Mouse (Mus musculus): ENCODE results near the gene Ablim1. TPM values are rescaled to one million over a fixed set of nuclear protein-coding genes. Genes with fewer than 3 reads are reported as not detected.

Gene Ablim1
- total and polyA plus RNA-seq, 2 experiments from 2014 or later, result 47.8 to 76.9 TPM

GRCm38 (mm10) chr19:56994653-56995052, 320.1 kb downstream of the Ablim1 start:
- Histone ChIP-seq H3K4me1 (ENCODE audit: insufficient read depth) (peaks cover 6% of the 10 kb centered on the region; the same call in 1 of the 2 replicates), H3K27me3 (ENCODE audit: insufficient read depth, low read length) (no peaks in the 10 kb centered on the region), H3K9me3 (ENCODE audit: low read length) (no peaks in the 10 kb centered on the region), H3K27ac (ENCODE audit: low read depth, low read length) (no peak overlapping the region), H3K9ac (no peak overlapping the region), H3K4me2 (ENCODE audit: low read depth) (no peak overlapping the region), H3K4me3 (ENCODE audit: low read depth, low read length) (no peak overlapping the region), H3K36me3 (ENCODE audit: insufficient read depth) (no peaks in the 10 kb centered on the region)
- TF ChIP-seq CTCF (IDR thresholded peaks at IDR 0.05; ENCODE audit: low read depth), result no peak
- DNase-seq, result no peak
- 71% methylated on average over 4 of the region's 4 CpGs for WGBS
- ATAC-seq, result no peak

DNA sequence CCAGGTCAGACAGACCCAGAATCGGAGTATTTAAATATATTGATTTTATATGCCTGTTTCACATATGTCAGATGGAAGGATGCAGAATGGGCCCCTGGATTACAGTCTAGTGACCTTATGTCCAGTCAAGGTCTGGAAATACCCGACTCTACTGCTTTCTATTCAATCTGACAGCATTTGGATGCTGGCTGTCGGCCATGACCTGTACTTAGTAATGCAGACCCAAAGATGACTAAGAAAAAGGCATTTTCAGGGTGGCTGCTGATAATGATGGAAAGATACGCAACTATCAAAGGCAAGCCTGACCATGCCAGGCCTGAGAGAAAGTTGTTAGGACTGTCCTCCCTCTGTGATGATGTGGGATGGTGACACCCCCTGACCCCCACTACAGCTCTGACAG, 321.0 kb downstream of the Ablim1 start:
- Histone ChIP-seq H3K4me3 (ENCODE audit: low read depth, low read length) (no peak overlapping the region), H3K9me3 (ENCODE audit: low read length) (no peaks in the 10 kb centered on the region), H3K27ac (ENCODE audit: low read depth, low read length) (no peak overlapping the region), H3K4me2 (ENCODE audit: low read depth) (no peak overlapping the region), H3K9ac (no peak overlapping the region), H3K4me1 (ENCODE audit: insufficient read depth) (peaks cover 6% of the 10 kb centered on the region; the same call in 1 of the 2 replicates), H3K27me3 (ENCODE audit: insufficient read depth, low read length) (no peaks in the 10 kb centered on the region), H3K36me3 (ENCODE audit: insufficient read depth) (no peaks in the 10 kb centered on the region)
- ATAC-seq (no peak), DNase-seq (no peak)
- 79% methylated on average over 4 of the region's 4 CpGs for WGBS
- TF ChIP-seq CTCF (IDR thresholded peaks at IDR 0.05; ENCODE audit: low read depth), result no peak

DNA sequence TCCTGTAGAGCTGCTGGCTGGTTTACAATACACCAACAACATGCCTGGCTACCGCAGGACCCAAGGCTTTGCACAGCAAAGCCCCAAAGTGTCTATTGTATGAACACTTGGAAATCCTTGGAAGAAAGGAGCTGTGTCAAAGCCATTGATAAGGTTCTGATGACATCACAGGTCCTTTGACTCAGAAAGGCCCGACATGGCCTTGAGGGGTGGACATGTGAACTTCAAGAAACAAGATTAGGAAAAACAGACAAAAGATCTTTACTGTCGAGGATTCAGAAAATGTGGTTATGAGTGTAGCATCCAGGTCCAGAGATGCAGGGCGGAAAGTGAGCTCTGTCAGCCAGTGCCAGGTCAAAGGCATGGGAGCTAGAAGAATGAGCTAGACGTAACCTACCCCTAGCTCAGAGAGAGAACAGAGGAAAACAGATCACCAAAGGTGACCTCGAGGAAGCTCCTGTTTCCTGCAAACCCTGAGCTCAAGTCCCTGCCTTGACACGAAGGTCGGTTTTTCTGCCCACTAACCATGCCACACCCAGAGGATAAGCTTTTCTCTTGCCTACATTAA, 321.7 kb downstream of the Ablim1 start:
- DNase-seq (no peak), ATAC-seq (no peak)
- H3K4me3 ChIP-seq (ENCODE audit: low read depth, low read length), result no peak overlapping the region
- TF ChIP-seq CTCF (IDR thresholded peaks at IDR 0.05; ENCODE audit: low read depth), result no peak
- no peaks in the 10 kb centered on the region for H3K36me3 ChIP-seq (ENCODE audit: insufficient read depth)
- no peak overlapping the region for H3K27ac ChIP-seq (ENCODE audit: low read depth, low read length)
- H3K9me3 ChIP-seq (ENCODE audit: low read length), result no peaks in the 10 kb centered on the region
- peaks cover 6% of the 10 kb centered on the region; the same call in 1 of the 2 replicates for H3K4me1 ChIP-seq (ENCODE audit: insufficient read depth)
- WGBS, result 70% methylated on average over 8 of the region's 8 CpGs
- H3K9ac ChIP-seq, result no peak overlapping the region
- H3K4me2 ChIP-seq (ENCODE audit: low read depth), result no peak overlapping the region
- H3K27me3 ChIP-seq (ENCODE audit: insufficient read depth, low read length), result no peaks in the 10 kb centered on the region

DNA sequence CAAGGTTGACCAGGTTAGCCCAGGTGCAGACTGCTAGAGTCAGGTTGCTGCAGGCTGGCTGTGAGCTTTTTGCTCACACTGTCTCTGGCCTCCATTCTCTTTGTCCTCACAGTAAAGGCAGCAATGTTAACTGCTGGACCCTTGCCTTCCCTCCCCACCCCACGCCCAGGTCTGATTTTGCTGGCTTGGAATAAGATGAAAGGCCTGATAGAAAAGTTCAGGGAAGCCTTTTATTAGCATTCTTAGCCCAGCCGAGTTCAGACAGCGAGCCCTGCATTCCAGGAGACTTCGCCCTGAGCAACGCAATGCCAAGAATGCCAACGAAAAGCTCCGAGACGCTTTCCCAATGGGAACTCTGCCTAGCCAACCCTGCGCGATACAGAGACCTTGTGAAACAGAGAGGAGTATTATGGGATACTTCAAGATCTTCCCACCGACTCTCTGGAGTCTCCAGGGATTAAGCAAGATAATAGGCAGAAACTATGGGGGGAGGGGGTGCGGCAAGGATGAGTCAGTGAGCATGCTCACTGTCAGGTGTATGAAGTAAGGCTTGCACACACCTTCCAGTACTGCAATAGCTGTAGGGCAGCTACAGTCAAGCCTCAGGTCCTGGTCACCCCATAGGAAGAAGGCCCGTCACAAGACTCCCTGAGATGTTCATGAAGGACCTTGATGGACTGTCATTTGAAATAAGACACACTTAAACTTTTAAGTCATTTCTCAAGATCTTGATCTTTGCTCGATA, 324.2 kb downstream of the Ablim1 start:
- Histone ChIP-seq H3K27ac (ENCODE audit: low read depth, low read length) (no peak overlapping the region), H3K9ac (no peak overlapping the region), H3K4me1 (ENCODE audit: insufficient read depth) (no peaks in the 10 kb centered on the region), H3K9me3 (ENCODE audit: low read length) (no peaks in the 10 kb centered on the region), H3K36me3 (ENCODE audit: insufficient read depth) (no peaks in the 10 kb centered on the region), H3K27me3 (ENCODE audit: insufficient read depth, low read length) (no peaks in the 10 kb centered on the region), H3K4me2 (ENCODE audit: low read depth) (no peak overlapping the region), H3K4me3 (ENCODE audit: low read depth, low read length) (no peak overlapping the region)
- peak; percentile 78 for ATAC-seq
- no peak for TF ChIP-seq CTCF (IDR thresholded peaks at IDR 0.05; ENCODE audit: low read depth)
- WGBS, result 22% methylated on average over 14 of the region's 14 CpGs
- peak; percentile 43 for DNase-seq

DNA sequence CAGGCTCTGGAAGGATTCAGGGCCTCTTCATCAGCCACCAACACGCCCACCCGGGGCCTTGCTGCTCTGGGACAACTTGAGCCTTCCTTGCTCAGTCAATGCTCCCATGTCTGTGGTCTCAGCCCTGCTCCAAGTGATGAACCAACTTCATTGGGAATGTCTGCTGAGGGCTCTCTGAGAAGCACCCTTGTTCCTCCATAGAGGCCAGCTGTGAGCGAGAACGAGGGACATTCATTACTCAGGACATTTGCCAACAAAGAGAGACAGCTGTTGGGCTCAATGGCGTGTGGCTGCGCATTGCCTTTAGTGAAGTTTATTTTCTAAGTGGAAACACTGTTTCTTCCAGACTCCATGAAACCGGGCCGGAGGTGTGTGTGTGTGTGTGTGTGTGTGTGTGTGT, 325.5 kb downstream of the Ablim1 start:
- H3K4me3 ChIP-seq (ENCODE audit: low read depth, low read length), result no peak overlapping the region
- H3K9ac ChIP-seq, result no peak overlapping the region
- no peaks in the 10 kb centered on the region for H3K4me1 ChIP-seq (ENCODE audit: insufficient read depth)
- no peak for DNase-seq
- H3K27me3 ChIP-seq (ENCODE audit: insufficient read depth, low read length), result no peaks in the 10 kb centered on the region
- ATAC-seq, result no peak
- no peak overlapping the region for H3K4me2 ChIP-seq (ENCODE audit: low read depth)
- WGBS, result 80% methylated on average over 8 of the region's 8 CpGs
- no peaks in the 10 kb centered on the region for H3K36me3 ChIP-seq (ENCODE audit: insufficient read depth)
- no peak for TF ChIP-seq CTCF (IDR thresholded peaks at IDR 0.05; ENCODE audit: low read depth)
- H3K9me3 ChIP-seq (ENCODE audit: low read length), result no peaks in the 10 kb centered on the region
- H3K27ac ChIP-seq (ENCODE audit: low read depth, low read length), result no peak overlapping the region

GRCm38 (mm10) chr19:56984229-56984628, 330.5 kb downstream of the Ablim1 start:
- Histone ChIP-seq H3K9me3 (ENCODE audit: low read length) (no peaks in the 10 kb centered on the region), H3K4me3 (ENCODE audit: low read depth, low read length) (no peak overlapping the region), H3K27me3 (ENCODE audit: insufficient read depth, low read length) (no peaks in the 10 kb centered on the region), H3K4me1 (ENCODE audit: insufficient read depth) (no peaks in the 10 kb centered on the region), H3K4me2 (ENCODE audit: low read depth) (no peak overlapping the region), H3K9ac (no peak overlapping the region), H3K36me3 (ENCODE audit: insufficient read depth) (no peaks in the 10 kb centered on the region), H3K27ac (ENCODE audit: low read depth, low read length) (no peak overlapping the region)
- TF ChIP-seq CTCF (IDR thresholded peaks at IDR 0.05; ENCODE audit: low read depth), result no peak
- DNase-seq (no peak), ATAC-seq (no peak)
- 65% methylated on average over 4 of the region's 4 CpGs for WGBS

- Histone ChIP-seq H3K27ac (ENCODE audit: low read depth, low read length) (no peak overlapping the region), H3K4me2 (ENCODE audit: low read depth) (no peak overlapping the region), H3K4me3 (ENCODE audit: low read depth, low read length) (no peak overlapping the region), H3K9me3 (ENCODE audit: low read length) (no peaks in the 10 kb centered on the region), H3K4me1 (ENCODE audit: insufficient read depth) (no peaks in the 10 kb centered on the region), H3K27me3 (ENCODE audit: insufficient read depth, low read length) (no peaks in the 10 kb centered on the region), H3K36me3 (ENCODE audit: insufficient read depth) (no peaks in the 10 kb centered on the region), H3K9ac (no peak overlapping the region)
- ATAC-seq (no peak), DNase-seq (no peak)
- no peak for TF ChIP-seq CTCF (IDR thresholded peaks at IDR 0.05; ENCODE audit: low read depth)
- 56% methylated on average over 10 of the region's 10 CpGs for WGBS
Observed at GRCm38 (mm10) chr19:56983757-56984156, 331.0 kb downstream of the Ablim1 start.

Other genes starting within 250 kb of the Ablim1 start
- gene Fam160b1, start 45.8 kb upstream of the Ablim1 start, total RNA-seq (2014; rRNA removed), result 19.7 and 23.0 TPM in 2 replicates
- gene Fam160b1, start 45.8 kb upstream of the Ablim1 start, polyA plus RNA-seq (2015; fragmentation: Nextera tagmentation; extraction: Ambion mirVana), result 9.0 and 10.8 TPM in 2 replicates
- gene Trub1, start 138.0 kb upstream of the Ablim1 start, total RNA-seq (2014; rRNA removed), result 26.1 and 27.7 TPM in 2 replicates
- gene Trub1, start 138.0 kb upstream of the Ablim1 start, polyA plus RNA-seq (2015; fragmentation: Nextera tagmentation; extraction: Ambion mirVana), result 17.2 and 21.5 TPM in 2 replicates

Data from forebrain, postnatal 0 days (tissue).